14 mouse cellular contexts compared by ENCODE assay signal in the genomic region with DNA sequence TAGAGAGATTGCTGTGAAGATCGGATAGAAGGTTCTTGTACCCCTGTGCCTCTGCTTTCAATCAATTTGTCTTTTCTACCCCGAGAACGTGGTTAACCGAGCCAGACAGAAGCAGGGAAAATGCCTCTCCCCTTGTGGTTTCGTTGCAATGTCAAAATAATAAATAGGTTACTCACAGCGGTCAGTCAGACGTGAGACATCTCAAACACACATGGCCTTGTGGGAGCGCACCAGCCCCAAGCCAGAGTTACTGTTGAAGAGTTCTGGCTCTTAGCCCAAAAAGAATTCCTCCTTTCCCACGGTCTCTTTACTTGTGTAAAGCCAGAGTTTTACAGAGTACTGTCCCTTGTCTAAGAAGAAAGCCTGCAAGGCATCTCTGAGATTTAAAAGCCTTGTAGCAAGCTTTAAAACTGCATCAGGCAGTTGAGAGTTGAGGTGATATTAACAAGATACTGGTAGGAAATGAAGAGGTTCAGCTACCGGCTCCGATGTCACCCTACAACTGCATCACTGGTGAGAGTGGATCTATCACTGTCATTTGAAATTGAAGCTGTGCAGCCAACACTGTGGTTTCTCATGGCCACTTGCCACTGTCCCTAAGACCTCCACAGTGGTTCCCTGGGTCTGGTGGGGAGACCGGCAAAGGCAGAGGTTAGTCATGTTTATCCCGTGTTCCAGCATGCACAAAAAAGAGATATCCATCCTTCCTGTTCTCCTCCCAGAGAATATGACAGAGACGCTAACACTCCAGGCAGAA.
A peak's percentile ranks its signal among the peaks of the same experiment; 100 is the strongest.
DNase-seq lines count a peak whose midpoint lies in the region; ATAC-seq lines count a peak whose summit lies in the region.
"Had no signal": no experiment of that assay in that cellular context is flagged by ENCODE, and none has a peak within 500 bp of the region (broad histone marks: within the 10 kb centered on the region; RNA-seq: fewer than 3 reads in every experiment).

No protein-coding gene starts in this region.

- H3K27ac ChIP-seq in kidney, embryonic 15.5 days = no peak overlapping the region
- no peak overlapping the region for H3K27ac ChIP-seq in intestine, embryonic 15.5 days
- H3K27ac ChIP-seq: forebrain, embryonic 13.5 days; neural tube, embryonic 12.5 days had no signal

- H3K36me3 ChIP-seq in kidney, embryonic 15.5 days = no peaks in the 10 kb centered on the region
- H3K36me3 ChIP-seq in intestine, embryonic 15.5 days = no peaks in the 10 kb centered on the region
- H3K36me3 ChIP-seq: G1E; neural tube, embryonic 12.5 days had no signal

- H3K9me3 ChIP-seq in kidney, embryonic 15.5 days (replicated peaks) = no peaks in the 10 kb centered on the region
- H3K9me3 ChIP-seq in intestine, embryonic 15.5 days = no peaks in the 10 kb centered on the region
- H3K9me3 ChIP-seq: forebrain, embryonic 13.5 days; neural tube, embryonic 12.5 days had no signal

- WGBS in kidney, embryonic 15.5 days = 56% methylated on average over 14 of the region's 14 CpGs
- WGBS in intestine, embryonic 15.5 days = 41% methylated on average over 14 of the region's 14 CpGs

- ATAC-seq in kidney, embryonic 15.5 days (replicated peaks; ENCODE audit: low FRiP score) = 0 out of 2 replicates have a peak, but pooled peaks have one; percentile 40
- peak; percentile 66 for ATAC-seq in intestine, embryonic 15.5 days
- no peak for ATAC-seq in monocyte, adult 5-6 weeks (replicated peaks; ENCODE audit: insufficient number of reproducible peaks, low FRiP score, low TSS enrichment, poor library complexity, severe bottlenecking)
- ATAC-seq: forebrain, embryonic 13.5 days; liver, postnatal 0 days had no signal

- DNase-seq in kidney, adult 11 months = no peak
- DNase-seq in 3T3-L1 (ENCODE audit: low read depth, low spot score) (peak; percentile 81), NIH3T3 (ENCODE audit: low read depth) (peak; percentile 46)
- DNase-seq in right cerebral cortex, postnatal 25 days = no peak
- no peak for DNase-seq in thymus, postnatal 25 days
- DNase-seq: gastrocnemius, postnatal 10 days; kidney, adult 8-10 months; liver, postnatal 0 days had no signal

- no peaks in the 10 kb centered on the region for H3K27me3 ChIP-seq in kidney, embryonic 15.5 days
- no peaks in the 10 kb centered on the region for H3K27me3 ChIP-seq in intestine, embryonic 15.5 days (replicated peaks)
- H3K27me3 ChIP-seq: forebrain, embryonic 13.5 days; neural tube, embryonic 12.5 days had no signal

- peaks cover 7% of the 10 kb centered on the region for H3K4me1 ChIP-seq in kidney, embryonic 15.5 days
- 0 out of 2 replicates have a peak, but pooled peaks cover 3% of the 10 kb centered on the region for H3K4me1 ChIP-seq in intestine, embryonic 15.5 days (replicated peaks)

- no peak overlapping the region for H3K4me2 ChIP-seq in kidney, embryonic 15.5 days
- no peak overlapping the region for H3K4me2 ChIP-seq in intestine, embryonic 15.5 days (replicated peaks)
- H3K4me2 ChIP-seq: forebrain, embryonic 13.5 days; neural tube, embryonic 12.5 days had no signal

- no peak overlapping the region for H3K4me3 ChIP-seq in kidney, embryonic 15.5 days (replicated peaks)
- H3K4me3 ChIP-seq in intestine, embryonic 15.5 days (replicated peaks) = no peak overlapping the region
- H3K4me3 ChIP-seq: forebrain, embryonic 13.5 days; neural tube, embryonic 12.5 days had no signal

- no peak overlapping the region for H3K9ac ChIP-seq in kidney, embryonic 15.5 days
- no peak overlapping the region for H3K9ac ChIP-seq in intestine, embryonic 15.5 days
- H3K9ac ChIP-seq: forebrain, embryonic 13.5 days; liver, postnatal 0 days; neural tube, embryonic 12.5 days had no signal

Comparison
In these comparisons a context has a peak if more than half of its experiments do, and no peak if none do; other contexts are left out.
1. DNase-seq: peak in 3T3-L1 (single experiment) and NIH3T3 (single experiment); none in kidney, adult 11 months (single experiment), right cerebral cortex, postnatal 25 days (single experiment) and thymus, postnatal 25 days (single experiment).